Mouse (Mus musculus): ENCODE results near the gene Kras.

The Kras gene

DNA sequence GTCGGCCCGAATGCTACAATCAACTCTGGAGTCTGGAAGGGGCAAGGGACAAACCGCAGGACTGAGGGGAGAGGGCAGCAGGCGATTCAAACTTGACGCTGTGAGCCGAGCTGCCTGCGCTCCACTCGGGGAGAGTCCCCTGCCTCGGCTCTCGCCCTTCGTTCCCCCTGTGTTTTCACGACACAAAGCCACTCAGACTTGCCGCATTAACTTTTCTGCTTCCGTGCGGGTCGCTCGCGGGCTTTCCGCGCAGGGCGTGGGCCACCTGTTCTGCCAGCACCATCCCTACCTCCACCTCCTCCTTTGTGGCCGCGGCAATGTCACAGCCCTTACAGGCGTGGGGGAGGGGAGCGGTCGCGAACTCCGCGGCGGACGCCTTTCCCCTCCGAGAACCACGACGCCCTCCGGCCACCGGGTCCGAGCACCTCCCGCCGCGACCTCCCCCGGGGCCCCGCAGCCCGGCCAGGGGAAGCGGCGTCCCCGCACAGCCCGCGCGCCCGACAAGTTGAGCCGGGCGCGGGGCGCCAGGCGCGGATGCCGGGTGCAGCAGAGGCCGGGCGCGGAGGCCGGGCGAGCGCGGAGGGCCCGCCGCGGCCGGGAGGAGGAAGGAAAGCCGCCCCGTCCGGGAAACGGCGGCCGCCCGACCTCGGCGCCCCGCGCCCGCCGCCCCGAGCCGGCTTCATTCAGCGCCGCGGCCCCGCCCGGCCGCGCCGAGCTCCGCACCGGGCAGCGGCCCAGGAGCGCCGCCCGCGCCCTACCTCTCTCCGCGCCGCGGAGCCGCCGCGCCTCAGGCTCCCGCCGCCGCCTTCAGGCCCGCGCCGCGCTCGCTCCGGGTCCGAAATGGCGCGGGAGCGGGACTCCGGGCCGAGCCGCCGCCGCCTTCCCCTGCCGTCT is 501 bp downstream of the Kras start:
- DNase-seq (ENCODE audit: low read depth, low spot score) = no peak

DNA sequence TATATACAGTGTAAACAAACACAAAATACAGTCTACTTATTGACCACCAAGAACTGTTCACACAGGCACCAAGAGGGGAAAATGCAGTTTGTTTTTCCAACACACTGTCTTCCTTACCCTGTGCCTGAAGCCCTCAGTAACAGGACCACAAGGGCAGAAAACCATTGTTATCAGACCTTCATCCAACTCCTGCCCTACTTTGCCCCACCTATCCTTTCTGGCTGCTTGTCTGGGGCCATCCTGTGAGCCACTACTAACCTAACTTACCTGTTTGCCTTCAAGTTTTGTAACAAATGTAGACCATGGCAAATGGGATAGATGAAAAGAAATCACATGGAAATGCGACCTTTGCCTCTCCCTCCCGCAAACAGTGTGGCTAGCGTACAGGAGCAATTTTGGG is 2.2 kb downstream of the Kras start:
- no peak for DNase-seq (ENCODE audit: low read depth, low spot score)

DNA sequence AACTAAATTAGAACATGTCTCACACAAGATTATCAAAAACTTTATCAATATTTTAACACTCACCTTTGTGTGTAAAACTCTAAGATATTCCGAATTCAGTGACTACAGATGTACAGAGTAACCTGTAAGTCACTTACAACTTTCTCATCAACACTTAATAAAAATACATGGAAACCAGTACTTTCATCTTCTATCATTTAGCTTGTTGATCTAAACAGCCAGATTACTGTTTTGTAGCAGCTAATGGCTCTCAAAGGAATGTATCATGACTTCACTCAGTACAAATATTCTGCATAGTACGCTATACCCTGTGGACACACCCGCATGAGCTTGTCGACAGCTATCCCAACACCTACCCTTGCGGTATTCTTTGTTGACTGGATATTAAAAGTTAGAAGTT is 3.2 kb downstream of the Kras start:
- no peak for DNase-seq (ENCODE audit: low read depth, low spot score)

DNA sequence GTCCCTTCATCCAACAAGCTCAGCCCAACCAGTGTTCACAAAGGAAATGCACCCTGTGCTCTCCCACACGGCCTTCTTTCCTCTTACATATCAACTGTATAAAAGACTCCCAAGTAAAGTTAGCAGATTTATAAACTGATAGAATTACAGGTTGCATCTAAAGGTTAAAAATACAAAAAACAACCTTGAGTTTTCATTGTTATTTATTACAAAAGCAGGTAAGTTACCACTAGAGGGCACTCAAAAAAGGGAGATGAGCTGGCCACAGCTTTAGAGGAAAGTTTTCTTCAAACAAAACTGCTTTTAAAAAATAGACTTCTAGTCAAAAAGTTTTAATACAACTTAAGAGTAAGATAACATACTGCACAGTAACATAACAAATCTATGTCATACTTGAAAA is 7.5 kb downstream of the Kras start:
- DNase-seq (ENCODE audit: low read depth, low spot score) = no peak

DNA sequence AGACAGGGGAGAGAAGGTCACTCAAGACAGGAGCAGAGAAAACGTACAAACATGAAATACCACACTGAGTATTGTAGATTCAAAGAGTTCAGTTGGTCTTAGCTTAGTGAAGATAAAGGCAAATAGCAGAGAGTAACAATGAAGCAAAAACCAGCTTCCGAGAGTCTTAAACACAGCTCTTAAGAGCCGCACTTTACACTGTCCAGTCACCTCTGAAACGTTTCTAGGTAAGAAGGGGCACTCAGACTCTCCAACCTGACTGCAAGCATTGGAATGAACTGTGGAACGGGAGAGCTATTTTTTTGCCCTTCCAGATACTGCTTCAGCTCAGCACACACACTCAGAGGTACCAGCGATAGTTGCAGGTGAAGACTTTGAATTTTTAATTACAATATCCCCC is 9.8 kb downstream of the Kras start:
- no peak for DNase-seq (ENCODE audit: low read depth, low spot score)

DNA sequence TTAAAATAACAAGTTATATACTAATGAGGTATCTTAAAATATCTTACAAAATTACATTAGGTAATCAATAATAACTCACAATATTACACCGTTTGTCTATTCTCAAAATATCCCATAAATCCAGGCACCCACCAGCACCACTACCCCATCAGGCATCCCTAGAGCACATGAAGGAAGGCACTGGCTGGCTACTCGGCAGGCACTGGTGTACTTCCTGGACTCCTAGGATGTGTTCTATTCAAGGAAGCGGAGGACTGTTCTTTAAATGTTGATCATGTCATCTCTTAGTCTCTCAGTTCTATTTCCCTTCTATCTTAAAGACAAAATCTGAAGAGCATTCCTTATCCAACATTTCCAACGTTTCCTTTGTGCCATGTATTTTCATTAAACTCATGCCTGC is 12.9 kb downstream of the Kras start:
- no peak for DNase-seq (ENCODE audit: low read depth, low spot score)

DNA sequence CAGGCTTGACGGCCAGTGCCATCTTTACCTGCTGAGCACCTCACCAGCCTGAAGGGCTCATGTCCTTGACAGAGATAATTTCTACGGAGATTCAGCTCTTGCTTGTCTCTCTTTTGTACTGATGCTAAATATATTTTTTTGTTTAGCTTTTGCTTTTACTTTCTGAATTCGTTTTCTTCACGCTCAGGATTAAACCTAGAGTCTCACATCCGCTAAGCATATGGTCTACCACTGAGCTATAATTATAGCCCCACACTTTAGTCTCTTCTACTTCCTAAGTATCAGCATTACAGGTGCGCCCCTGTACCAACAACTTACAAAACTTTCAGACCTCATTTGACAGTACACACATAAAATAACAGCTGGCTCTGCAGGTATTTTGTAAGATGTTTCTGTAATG is 14.7 kb downstream of the Kras start:
- DNase-seq (ENCODE audit: low read depth, low spot score) = no peak

DNA sequence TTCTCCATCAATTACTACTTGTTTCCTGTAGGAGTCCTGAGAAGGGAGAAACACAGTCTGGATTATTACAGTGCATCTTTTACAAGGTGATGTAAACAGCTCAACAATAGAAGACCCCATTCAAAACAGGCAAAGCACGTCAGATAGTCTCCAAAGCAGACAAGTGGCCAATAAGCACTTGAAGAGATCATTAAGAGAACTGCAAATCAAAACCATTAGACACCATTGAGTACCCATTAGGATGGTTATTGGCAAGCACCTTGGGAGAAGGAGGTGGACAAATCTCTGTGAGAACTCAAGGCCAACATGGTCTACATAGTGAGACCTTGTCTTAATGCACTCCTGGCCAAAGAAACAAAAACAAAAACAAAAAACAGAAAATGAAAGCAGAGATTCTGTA is 15.6 kb downstream of the Kras start:
- no peak for DNase-seq (ENCODE audit: low read depth, low spot score)

DNA sequence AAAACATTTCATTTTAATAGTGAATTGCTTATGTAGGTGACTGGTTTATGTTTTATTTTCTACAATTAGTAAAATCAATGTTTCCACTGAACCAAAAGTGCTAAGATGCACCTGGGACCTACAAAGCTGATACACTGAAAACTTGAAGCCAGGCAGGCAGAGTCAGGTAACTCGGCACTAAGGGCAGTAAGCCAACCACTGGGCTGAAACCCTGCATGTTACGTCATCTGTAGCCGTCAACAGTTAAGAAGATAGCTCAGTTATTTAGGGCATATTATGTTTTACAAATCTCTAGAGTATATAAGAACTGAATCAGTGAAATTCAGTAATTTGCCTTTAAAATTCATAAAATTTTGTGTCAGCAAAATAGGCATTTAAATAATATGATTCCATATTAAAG is 23.7 kb downstream of the Kras start:
- no peak for DNase-seq (ENCODE audit: low read depth, low spot score)

DNA sequence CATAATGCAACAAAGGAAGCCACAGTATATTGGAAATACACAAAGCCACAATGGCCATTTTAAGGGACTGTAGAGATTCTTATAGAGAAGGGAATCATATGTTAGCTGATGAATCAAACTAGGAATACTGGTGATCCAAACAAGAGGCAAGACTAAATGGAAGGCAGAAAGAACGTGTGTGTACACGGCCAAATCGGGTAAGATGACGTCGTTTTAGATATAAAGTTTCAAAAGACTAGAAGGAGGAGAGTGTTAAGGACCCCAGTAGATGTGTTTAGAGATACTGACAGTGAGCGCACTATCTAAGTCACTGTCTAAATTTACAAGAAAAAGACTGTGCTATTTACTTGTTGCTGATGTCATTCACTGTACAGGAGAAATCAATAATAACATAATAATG is 25.8 kb downstream of the Kras start:
- DNase-seq (ENCODE audit: low read depth, low spot score) = no peak

DNA sequence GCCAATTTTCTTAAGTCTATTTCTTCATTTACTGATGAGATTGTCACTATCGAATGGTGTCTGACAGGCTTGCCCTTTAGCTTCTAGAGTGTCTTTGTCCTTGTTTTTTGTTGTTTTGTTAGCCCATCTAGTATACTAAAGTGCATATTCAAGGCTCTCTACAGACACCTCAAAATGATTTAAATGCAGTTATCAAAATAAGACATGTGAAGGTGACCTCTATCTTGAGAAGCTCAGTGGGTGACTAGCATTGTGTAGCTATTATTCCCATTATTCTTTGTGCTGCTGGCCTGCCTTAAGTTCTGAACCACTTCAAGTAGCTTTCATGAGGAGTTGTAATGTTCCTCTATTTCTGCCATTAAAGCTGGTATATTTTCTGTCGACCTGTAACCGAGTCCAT is 34.2 kb downstream of the Kras start:
- no peak for DNase-seq (ENCODE audit: low read depth, low spot score)

DNA sequence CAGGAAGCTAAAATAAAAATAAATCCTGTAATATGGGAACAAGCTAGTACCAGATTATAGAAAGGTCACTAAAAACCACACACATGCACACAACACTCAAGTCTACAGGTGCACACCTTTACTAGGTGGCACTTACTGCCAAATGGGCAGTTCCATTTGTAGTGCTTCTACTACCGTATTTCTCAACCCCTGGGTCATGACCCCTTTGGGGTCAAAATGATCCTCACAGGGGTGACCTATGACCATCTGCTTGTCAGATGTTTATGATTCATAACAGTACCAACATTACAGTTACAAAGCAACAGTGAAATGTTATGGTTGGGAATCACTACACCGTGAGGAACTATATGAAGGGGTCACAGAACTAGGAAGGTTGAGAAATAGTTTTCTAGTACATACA is 36.1 kb downstream of the Kras start:
- DNase-seq (ENCODE audit: low read depth, low spot score) = no peak

DNA sequence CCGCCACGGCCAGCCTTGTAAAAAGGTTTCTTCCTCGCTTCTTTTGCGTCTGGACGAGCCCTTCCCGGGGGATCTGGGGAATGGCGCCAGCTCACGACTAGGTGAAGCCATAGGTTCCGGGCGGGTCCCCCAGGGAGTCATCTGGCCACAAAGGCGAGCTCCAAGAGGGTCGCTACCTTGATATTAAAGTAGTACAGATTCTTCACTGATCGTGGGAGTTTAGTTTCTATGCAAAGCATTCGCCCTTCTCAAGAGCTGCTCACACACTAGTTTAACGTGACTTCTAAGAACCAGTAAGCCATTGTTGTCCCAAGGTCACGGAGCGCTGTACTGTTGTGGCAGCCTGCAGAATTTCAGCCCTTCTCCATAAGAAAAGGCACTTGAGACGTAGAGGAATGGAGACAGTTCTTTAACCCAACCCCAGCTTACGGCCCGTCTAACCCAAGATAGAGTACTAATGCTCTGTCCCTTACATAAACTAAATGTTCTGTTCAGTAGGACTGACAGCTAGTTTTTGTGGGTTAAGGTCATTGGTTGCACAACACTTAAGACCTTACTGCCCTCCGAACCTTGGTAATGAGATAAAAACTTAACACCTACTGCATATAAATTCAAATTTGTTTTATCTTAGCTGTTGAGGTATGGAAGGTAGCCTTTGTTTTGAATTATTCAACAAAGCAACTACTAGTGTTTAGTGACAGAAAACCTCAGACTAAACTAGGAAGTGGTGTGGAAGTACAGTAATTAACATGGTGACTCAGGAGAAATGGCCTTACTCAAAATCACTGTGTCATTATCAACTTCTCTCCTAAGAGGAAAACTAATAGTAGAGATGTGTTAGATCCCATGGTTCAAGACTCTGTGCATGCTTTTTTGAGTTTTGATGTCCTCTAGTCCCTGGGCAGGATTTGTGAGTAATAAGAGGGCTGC is 38.4 kb downstream of the Kras start:
- no peak for DNase-seq (ENCODE audit: low read depth, low spot score)

DNA sequence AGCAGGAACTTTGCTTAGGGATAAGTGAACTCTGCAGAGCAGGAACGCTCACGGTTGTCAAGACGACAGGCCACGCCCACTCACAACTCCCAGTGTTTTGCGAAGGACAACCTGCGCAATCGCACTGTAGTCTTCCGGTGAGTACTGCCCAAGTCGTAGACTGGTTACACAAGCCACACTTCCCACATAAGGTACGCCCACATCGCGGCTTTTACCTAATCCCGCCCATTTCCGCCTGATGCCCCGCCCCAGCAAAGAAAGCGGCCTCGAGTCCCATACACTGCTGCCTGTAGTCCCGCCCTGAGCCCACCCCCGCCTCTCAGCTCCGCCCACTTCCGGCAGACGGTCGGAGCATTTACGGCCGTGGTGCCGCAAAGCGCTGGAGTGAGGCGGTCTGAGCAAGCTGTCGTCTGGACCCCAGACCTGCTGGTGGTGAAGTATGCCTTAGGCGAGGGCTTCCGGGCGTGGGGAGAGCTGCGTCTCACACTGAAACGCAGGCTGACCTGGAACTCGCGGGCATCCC is 39.2 kb downstream of the Kras start, which contains the start of the genes Casc1 and Etfrf1:
Gene Casc1 (minus strand): TSS at position 190 of the 523 bp plus-strand sequence.
Gene Etfrf1 (plus strand): TSS at position 319 of the 523 bp plus-strand sequence.
- peak; percentile 99 for DNase-seq (ENCODE audit: low read depth, low spot score)

DNA sequence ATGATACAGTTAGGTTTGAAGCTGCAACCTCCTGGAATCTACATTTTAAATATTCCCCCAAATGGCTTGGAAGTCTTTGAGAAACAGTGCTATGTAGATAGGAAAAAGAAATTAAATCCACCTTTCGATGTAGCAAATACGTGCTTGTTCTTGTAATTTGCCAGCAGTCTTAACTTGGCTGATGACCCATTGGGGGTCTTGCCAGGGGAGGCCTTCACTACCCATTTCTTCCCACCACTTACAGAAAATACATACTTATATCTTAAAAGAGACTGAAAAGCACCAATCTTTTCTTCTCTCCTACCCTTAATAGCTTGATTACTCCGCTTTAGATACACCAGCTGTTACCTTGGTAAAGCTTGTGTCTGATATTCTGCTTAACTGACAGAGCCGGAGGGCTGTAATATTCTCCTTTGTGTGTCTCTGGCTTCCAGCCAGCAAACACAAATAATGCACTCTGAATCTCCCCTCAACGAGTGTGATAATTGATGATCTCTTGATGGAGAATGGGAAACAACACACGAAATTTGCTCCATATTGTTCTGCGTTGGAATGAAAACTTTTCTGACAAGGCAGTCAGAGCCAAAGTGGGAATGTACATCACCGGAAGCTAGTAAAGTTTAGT is 39.9 kb downstream of the Kras start:
- DNase-seq (ENCODE audit: low read depth, low spot score) = no peak

DNA sequence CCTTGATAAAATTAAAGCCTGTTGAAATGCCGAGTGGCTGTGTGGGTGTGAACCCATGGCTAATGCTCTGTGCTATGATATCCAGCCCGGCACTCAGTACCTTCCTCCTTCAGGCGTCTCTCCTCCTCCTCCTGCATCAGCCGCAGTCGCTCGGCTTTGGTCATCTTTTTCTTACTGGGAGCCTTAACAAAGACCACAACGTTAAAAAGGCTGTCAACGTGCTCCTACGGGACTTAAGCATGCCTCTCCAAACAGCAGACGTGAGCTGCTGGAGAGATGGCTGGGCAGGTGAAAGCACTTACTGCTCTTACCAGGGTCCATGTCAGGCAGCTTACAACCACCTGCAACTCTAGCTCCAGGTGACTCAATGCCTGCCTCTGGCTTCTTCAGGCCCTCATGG is 44.9 kb downstream of the Kras start:
- no peak for DNase-seq (ENCODE audit: low read depth, low spot score)

DNA sequence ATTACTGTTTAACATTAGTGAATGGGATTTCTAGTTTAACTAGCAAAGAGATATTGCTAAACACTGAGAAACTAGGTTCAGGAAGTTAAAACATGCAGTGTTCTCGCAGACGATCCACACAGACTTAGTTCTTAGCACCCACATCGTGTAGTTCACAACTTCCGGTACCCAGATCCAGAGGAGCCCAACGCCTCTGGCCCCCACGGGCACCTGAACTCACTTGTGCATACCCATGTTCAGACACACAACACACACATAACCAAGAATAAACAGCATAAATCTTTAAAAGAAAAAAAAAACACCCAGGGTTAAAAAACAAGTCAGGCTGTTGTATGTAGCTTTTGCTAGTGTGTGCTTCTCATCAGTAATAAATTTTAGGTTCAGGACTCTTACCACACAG is 45.6 kb downstream of the Kras start:
- DNase-seq (ENCODE audit: low read depth, low spot score) = no peak

DNA sequence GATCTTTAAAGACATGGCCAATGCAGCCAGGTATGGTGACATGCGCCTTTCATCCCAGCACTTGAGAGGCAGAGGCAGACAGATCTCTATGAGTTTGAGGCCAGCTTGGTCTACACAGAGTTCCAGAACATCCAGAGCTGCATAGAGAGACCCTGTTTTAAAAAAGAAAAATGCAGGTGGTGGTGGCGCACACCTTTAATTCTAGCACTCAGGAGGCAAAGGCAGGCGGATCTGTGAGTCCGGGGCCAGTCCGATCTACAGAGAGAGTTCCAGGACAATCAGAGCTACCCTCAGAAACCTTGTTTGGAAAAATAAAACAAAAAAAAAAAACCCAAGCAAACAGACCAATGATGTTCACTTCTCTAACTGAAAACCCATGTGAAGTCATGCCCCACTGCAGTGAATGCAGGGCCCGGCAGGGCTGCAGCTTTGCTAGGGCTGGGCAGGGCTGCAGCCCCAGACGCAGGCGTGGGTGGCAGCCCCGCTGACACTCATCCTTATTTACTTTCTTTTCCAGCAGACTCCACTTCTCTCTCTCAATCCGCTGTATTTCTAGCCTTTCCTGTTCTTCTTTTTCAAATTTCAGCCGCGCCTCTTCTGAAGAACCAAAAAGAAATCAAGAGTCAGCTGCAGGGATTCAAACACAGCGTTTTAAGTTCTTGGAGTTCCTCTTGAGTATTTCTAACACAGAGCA is 47.5 kb downstream of the Kras start:
- no peak for DNase-seq (ENCODE audit: low read depth, low spot score)

DNA sequence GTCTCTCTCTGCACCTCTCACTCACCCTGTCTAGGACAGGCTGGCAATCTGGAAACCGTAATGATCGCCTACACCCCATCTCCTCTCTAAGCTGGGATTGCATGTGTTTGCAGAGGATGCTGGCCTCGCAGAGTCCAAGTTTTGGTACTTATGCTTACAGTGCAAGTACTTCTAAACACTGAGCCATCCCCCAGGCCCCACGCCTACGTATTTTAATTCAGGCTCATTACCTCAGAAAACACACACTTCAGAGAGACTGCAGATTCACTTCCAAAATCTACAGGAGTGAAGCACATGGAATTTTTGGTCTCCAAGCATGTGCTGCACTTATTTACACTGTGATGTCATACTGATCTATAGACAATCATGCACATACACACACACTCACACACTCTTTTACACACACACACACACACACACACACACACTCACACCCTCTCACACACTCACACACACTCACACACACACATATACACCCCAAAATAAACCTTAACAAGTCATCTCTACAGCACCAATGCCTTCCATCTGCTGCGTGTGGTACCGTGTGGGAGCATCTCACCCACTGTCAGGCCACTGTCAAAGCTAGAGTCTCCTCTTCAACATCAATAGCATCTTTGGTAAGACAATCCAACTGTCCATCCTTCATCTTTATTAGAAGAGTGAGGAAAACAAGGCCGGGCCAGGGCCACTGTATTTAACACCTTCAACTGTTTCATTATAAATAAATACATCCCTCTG is 51.9 kb downstream of the Kras start:
- DNase-seq (ENCODE audit: low read depth, low spot score) = no peak

DNA sequence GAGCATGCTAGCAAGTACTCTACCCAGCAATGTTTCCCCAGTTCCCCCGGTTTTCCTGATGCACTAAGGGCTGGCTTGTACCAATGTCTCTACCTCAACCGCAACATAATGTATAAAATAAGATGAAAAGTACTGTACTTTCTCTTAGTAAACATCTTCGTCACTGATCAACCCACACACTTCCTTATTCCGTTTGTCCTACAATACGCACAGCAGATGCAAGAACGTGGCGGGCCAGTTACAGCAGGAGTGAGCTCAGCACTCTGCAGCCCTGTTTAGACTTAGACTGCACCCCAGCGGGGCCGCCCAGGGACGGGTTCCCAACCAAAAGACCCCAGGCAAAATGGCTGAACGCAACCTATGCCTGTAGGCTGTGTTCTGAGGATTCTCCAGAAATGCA is 56.6 kb downstream of the Kras start:
- no peak for DNase-seq (ENCODE audit: low read depth, low spot score)

DNA sequence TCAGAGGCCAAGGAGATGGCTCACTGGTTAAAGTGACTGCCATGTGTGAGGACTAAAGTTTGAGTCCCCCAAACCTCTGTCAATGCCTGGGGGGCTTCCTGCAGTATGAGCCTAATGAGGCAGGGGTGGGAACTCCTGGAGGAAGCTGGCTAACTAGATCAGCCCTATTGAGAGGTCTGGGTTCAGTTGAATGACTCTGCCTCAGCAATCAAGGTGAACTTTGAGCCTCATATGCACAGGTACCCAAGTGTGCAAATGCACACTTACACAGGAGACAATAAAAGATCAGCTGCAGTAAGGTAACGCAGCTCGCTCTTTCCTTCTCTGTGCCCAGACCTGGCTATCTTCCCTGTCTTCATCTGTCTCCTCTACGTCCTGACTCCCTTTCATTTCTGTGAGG is 57.0 kb downstream of the Kras start:
- DNase-seq (ENCODE audit: low read depth, low spot score) = no peak

Measured in retina, postnatal 7 days (tissue).